Mouse (Mus musculus): ENCODE data around the gene Pbdc1. TPM values are rescaled to one million over a fixed set of nuclear protein-coding genes. Genes with fewer than 3 reads are reported as not detected.
"Not testable (repeated sequence)": the region's sequence is repeated elsewhere in the genome, so short reads cannot be mapped to it uniquely, and the experiment has no call there.

Gene Pbdc1
- polyA plus RNA-seq, 2 experiments, result 10.4 to 32.5 TPM

DNA sequence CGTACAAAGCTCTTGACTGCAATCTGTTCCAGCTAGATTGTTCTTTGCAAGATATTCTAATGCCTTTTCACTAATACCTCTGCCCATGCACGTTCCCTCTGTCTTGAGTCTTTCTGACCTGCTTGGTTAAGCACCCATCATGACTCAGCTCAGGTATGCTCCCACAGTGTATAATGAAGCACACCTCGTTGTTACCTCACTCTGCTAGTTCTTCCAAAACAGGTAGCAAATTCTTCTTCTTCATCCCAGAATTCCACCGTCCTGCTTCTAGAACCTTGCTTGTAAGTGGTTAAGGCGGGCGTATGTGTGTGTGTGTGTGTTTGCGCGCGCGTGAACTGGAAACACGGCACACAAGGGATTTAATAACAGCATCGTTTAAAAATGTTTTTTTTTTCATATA, 405 bp upstream of the Pbdc1 start:
- TF ChIP-seq EP300 (IDR thresholded peaks at IDR 0.05; ENCODE audit: low read depth), result no peak
- no peak for TF ChIP-seq CTCF (IDR thresholded peaks at IDR 0.05; ENCODE audit: low read depth)
- peak overlapping the region; percentile 71 for H3K4me2 ChIP-seq (ENCODE audit: low read depth)
- H3K4me3 ChIP-seq (ENCODE audit: insufficient read depth in 1 of 2, low read depth in 2 of 2, low read length in 2 of 2), result peak overlapping the region; percentile 72 to 87
- H3K36me3 ChIP-seq (replicated peaks; ENCODE audit: control insufficient read depth, insufficient read depth, low read depth), result peaks cover 5% of the 10 kb centered on the region
- H3K9ac ChIP-seq (replicated peaks), result peak overlapping the region; percentile 10
- H3K27me3 ChIP-seq (ENCODE audit: control insufficient read depth, insufficient read depth, low read length), result no peaks in the 10 kb centered on the region
- no peaks in the 10 kb centered on the region for H3K9me3 ChIP-seq (ENCODE audit: control insufficient read depth, low read length)
- DNase-seq (ENCODE audit: low read depth in 3 of 3, low spot score in 3 of 3) (no peak), ATAC-seq (ENCODE audit: insufficient read depth) (peak; percentile 24; the same call in 1 of the 2 replicates)
- no peak overlapping the region for H3K27ac ChIP-seq
- peaks cover 0 to 4% of the 10 kb centered on the region in 2 experiments; a peak in 1 of 4 replicates for H3K4me1 ChIP-seq (replicated peaks; ENCODE audit: control insufficient read depth in 2 of 2, insufficient read depth in 2 of 2, low read length in 1 of 2)
- WGBS (ENCODE audit: insufficient replicate concordance), result 4% methylated on average over 12 of the region's 12 CpGs

DNA sequence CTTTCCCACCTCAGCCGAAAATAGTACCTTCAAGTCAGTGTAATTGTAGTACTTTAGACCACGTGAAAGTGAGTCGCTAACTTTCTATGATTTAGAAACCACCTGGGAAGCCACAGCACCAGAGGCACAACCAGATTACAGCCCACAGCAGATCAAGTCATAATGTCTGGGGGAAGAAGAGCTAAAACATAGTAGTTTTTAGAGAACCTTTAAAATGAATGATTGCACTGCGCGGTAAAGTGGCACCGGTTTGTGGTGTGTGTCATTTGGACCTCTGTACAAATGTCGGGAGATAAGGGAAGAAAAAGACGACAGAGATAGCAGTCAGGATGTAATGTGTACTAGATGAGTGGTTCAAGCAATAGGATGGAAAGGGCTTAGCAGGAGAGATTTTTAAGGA, 540 bp downstream of the Pbdc1 start:
- Histone ChIP-seq H3K27ac (no peak overlapping the region), H3K9ac (replicated peaks) (peak overlapping the region; percentile 65), H3K4me3 (ENCODE audit: insufficient read depth in 1 of 2, low read depth in 2 of 2, low read length in 2 of 2) (peak overlapping the region; percentile 72 to 87), H3K4me1 (replicated peaks; ENCODE audit: control insufficient read depth in 2 of 2, insufficient read depth in 2 of 2, low read length in 1 of 2) (peaks cover 0 to 4% of the 10 kb centered on the region in 2 experiments; a peak in 1 of 4 replicates), H3K27me3 (ENCODE audit: control insufficient read depth, insufficient read depth, low read length) (no peaks in the 10 kb centered on the region), H3K9me3 (ENCODE audit: control insufficient read depth, low read length) (no peaks in the 10 kb centered on the region), H3K4me2 (ENCODE audit: low read depth) (peak overlapping the region; percentile 71), H3K36me3 (replicated peaks; ENCODE audit: control insufficient read depth, insufficient read depth, low read depth) (peaks cover 5% of the 10 kb centered on the region)
- 2% methylated on average over 8 of the region's 8 CpGs for WGBS (ENCODE audit: insufficient replicate concordance)
- DNase-seq (ENCODE audit: low read depth in 3 of 3, low spot score in 3 of 3) (no peak), ATAC-seq (ENCODE audit: insufficient read depth) (peak; percentile 44)
- no peak for TF ChIP-seq CTCF (IDR thresholded peaks at IDR 0.05; ENCODE audit: low read depth)
- no peak for TF ChIP-seq EP300 (IDR thresholded peaks at IDR 0.05; ENCODE audit: low read depth)

DNA sequence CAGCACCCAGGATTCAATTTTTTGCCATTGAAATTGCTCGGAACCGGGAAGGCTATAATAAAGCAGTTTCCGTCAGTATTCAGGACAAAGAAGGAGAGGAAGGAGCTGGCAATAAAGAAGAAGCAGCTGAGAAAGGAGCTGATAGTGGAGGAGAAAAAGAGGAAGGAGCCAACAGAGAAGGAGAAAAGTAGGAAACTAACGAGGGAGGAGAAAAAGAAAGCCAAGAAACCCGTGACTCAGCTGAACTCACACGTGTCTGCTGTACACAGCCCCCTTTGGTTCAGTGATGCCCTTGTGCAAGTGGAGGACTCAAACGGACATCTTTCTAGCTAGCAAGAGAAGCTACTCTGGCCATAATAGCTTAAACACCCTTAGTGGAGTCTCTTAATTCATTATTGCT, 3.5 kb downstream of the Pbdc1 start:
- H3K27ac ChIP-seq; H3K4me1 ChIP-seq (replicated peaks; ENCODE audit: control insufficient read depth in 2 of 2, insufficient read depth in 2 of 2, low read length in 1 of 2); ATAC-seq (ENCODE audit: insufficient read depth); H3K4me2 ChIP-seq (ENCODE audit: low read depth); H3K4me3 ChIP-seq (ENCODE audit: insufficient read depth in 1 of 2, low read depth in 2 of 2, low read length in 2 of 2); H3K9ac ChIP-seq (replicated peaks); H3K36me3 ChIP-seq (replicated peaks; ENCODE audit: control insufficient read depth, insufficient read depth, low read depth); H3K9me3 ChIP-seq (ENCODE audit: control insufficient read depth, low read length); DNase-seq (ENCODE audit: low read depth in 3 of 3, low spot score in 3 of 3); H3K27me3 ChIP-seq (ENCODE audit: control insufficient read depth, insufficient read depth, low read length): not testable (repeated sequence)
- 55% methylated on average over 7 of the region's 7 CpGs for WGBS (ENCODE audit: insufficient replicate concordance)

DNA sequence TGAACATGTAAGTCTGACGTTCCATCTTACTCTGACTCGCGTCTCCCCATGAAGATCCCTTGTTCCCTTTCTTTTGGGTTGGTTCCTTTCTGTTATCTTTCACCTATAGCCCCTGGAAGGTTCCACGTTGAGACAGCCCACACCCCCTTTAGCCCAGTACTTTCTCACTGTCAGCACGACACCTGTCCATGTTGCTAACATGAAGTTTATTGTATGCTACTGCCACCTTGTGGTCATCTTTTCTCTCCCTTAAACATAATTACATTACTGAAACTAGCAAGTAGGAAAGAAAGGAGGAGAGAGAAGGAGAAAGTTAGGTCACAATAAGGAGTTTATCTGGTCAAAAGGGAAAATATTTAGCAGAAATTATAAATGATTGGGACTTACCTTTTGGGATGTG, 24.6 kb downstream of the Pbdc1 start:
- peak in 2 of 3 experiments; percentile 5 to 33 for DNase-seq (ENCODE audit: low read depth in 3 of 3, low spot score in 3 of 3)
- H3K27me3 ChIP-seq (ENCODE audit: control insufficient read depth, insufficient read depth, low read length), result no peaks in the 10 kb centered on the region
- WGBS (ENCODE audit: insufficient replicate concordance), result 45% methylated on average over 5 of the region's 5 CpGs

DNA sequence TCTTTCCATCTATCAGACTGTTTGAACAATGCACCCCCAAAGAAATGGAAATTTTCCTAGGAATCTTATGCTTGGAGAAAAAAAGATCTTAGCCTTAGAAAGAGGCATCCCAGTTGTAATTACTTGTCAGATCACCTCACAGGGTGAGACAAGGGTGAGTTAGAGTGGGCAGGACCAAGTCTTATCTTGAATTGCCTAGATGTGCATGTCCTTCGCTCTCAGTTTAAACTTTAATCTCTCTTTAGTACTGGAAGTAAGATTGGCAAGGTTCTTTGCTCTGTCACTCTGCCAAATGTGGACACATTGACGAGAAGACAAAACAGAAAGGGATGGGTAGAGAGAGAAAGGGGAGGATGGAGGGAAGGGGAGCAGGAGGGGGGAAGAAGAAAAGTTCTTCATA, 35.4 kb downstream of the Pbdc1 start:
- no peak overlapping the region for H3K4me2 ChIP-seq (ENCODE audit: low read depth)
- H3K9me3 ChIP-seq (ENCODE audit: control insufficient read depth, low read length), result no peaks in the 10 kb centered on the region
- no peak for TF ChIP-seq CTCF (IDR thresholded peaks at IDR 0.05; ENCODE audit: low read depth)
- no peak for TF ChIP-seq EP300 (IDR thresholded peaks at IDR 0.05; ENCODE audit: low read depth)
- no peak overlapping the region for H3K27ac ChIP-seq
- H3K9ac ChIP-seq (replicated peaks), result no peak overlapping the region
- H3K36me3 ChIP-seq (replicated peaks; ENCODE audit: control insufficient read depth, insufficient read depth, low read depth), result no peaks in the 10 kb centered on the region
- no peak for ATAC-seq (ENCODE audit: insufficient read depth)
- H3K27me3 ChIP-seq (ENCODE audit: control insufficient read depth, insufficient read depth, low read length), result no peaks in the 10 kb centered on the region; the same call in 1 of the 2 replicates
- no peak overlapping the region for H3K4me3 ChIP-seq (ENCODE audit: insufficient read depth in 1 of 2, low read depth in 2 of 2, low read length in 2 of 2)
- H3K4me1 ChIP-seq (replicated peaks; ENCODE audit: control insufficient read depth in 2 of 2, insufficient read depth in 2 of 2, low read length in 1 of 2), result no peaks in the 10 kb centered on the region
- 15% methylated on average over 2 of the region's 2 CpGs for WGBS (ENCODE audit: insufficient replicate concordance)
- DNase-seq (ENCODE audit: low read depth in 3 of 3, low spot score in 3 of 3), result no peak

More for the DNA sequence above, 24.6 kb downstream of the Pbdc1 start:
- no peak for ATAC-seq (ENCODE audit: insufficient read depth)
- no peak overlapping the region for H3K9ac ChIP-seq (replicated peaks)
- H3K27ac ChIP-seq, result no peak overlapping the region
- no peaks in the 10 kb centered on the region for H3K4me1 ChIP-seq (replicated peaks; ENCODE audit: control insufficient read depth in 2 of 2, insufficient read depth in 2 of 2, low read length in 1 of 2)
- H3K4me2 ChIP-seq (ENCODE audit: low read depth), result no peak overlapping the region
- TF ChIP-seq CTCF (IDR thresholded peaks at IDR 0.05; ENCODE audit: low read depth), result peak; percentile 61
- TF ChIP-seq EP300 (IDR thresholded peaks at IDR 0.05; ENCODE audit: low read depth), result no peak
- H3K4me3 ChIP-seq (ENCODE audit: insufficient read depth in 1 of 2, low read depth in 2 of 2, low read length in 2 of 2), result no peak overlapping the region
- no peaks in the 10 kb centered on the region for H3K9me3 ChIP-seq (ENCODE audit: control insufficient read depth, low read length)
- H3K36me3 ChIP-seq (replicated peaks; ENCODE audit: control insufficient read depth, insufficient read depth, low read depth), result no peaks in the 10 kb centered on the region

All from liver, embryonic 14.5 days (tissue).